In genomic region chr5:125149142-125149541, GRCm38 (mm10) we compare ENCODE assay signal across 8 mouse cellular contexts. TPM values are rescaled to one million over a fixed set of nuclear protein-coding genes. Genes with fewer than 3 reads are reported as not detected.
DNase-seq lines count a peak whose midpoint lies in the region; ATAC-seq and TF ChIP-seq lines count a peak whose summit lies in the region.

No protein-coding gene starts in this region.

- no peak for ATAC-seq in kidney, postnatal 0 days (replicated peaks; ENCODE audit: low FRiP score, low read depth)
- peak; percentile 19; the same call in 1 of the 2 replicates for ATAC-seq in forebrain, postnatal 0 days
- ATAC-seq in intestine, postnatal 0 days, result no peak
- no peak for ATAC-seq in neural tube, embryonic 12.5 days (ENCODE audit: low FRiP score, low read depth)

- no peaks in the 10 kb centered on the region for H3K9me3 ChIP-seq in kidney, postnatal 0 days (replicated peaks; ENCODE audit: low read length)
- no peaks in the 10 kb centered on the region for H3K9me3 ChIP-seq in forebrain, postnatal 0 days (ENCODE audit: low read length)
- no peaks in the 10 kb centered on the region for H3K9me3 ChIP-seq in intestine, postnatal 0 days (ENCODE audit: control insufficient read depth)
- H3K9me3 ChIP-seq in neural tube, embryonic 12.5 days, result no peaks in the 10 kb centered on the region

- no peaks in the 10 kb centered on the region for H3K36me3 ChIP-seq in kidney, postnatal 0 days (ENCODE audit: insufficient read depth, low read length)
- H3K36me3 ChIP-seq in forebrain, postnatal 0 days (ENCODE audit: insufficient read depth), result no peaks in the 10 kb centered on the region; the same call in 1 of the 2 replicates
- H3K36me3 ChIP-seq in intestine, postnatal 0 days (ENCODE audit: control insufficient read depth, insufficient read depth), result no peaks in the 10 kb centered on the region; the same call in 1 of the 2 replicates
- no peaks in the 10 kb centered on the region for H3K36me3 ChIP-seq in neural tube, embryonic 12.5 days

- H3K27ac ChIP-seq in kidney, postnatal 0 days, result no peak overlapping the region
- peak overlapping the region; percentile 62 for H3K27ac ChIP-seq in forebrain, postnatal 0 days (ENCODE audit: low read depth, low read length)
- 0 out of 2 replicates have a peak overlapping the region, but pooled peaks have one; percentile 29 for H3K27ac ChIP-seq in intestine, postnatal 0 days (ENCODE audit: low read depth, low read length)
- no peak overlapping the region for H3K27ac ChIP-seq in neural tube, embryonic 12.5 days

- TF ChIP-seq CTCF in kidney, postnatal 0 days (IDR thresholded peaks at IDR 0.05; ENCODE audit: low read depth), result no peak
- no peak for TF ChIP-seq CTCF in forebrain, postnatal 0 days (IDR thresholded peaks at IDR 0.05; ENCODE audit: low read depth)
- no peak for TF ChIP-seq CTCF in intestine, postnatal 0 days (IDR thresholded peaks at IDR 0.05; ENCODE audit: low read depth)

- H3K4me1 ChIP-seq in kidney, postnatal 0 days (replicated peaks; ENCODE audit: insufficient read depth, low read length), result peaks cover 44% of the 10 kb centered on the region
- peaks cover 29% of the 10 kb centered on the region for H3K4me1 ChIP-seq in forebrain, postnatal 0 days (ENCODE audit: insufficient read depth)
- H3K4me1 ChIP-seq in intestine, postnatal 0 days (replicated peaks; ENCODE audit: control insufficient read depth, insufficient read depth, low read length), result no peaks in the 10 kb centered on the region
- peaks cover 82% of the 10 kb centered on the region for H3K4me1 ChIP-seq in neural tube, embryonic 12.5 days

- H3K9ac ChIP-seq in kidney, postnatal 0 days (ENCODE audit: low read depth, low read length), result peak overlapping the region; percentile 5; the same call in 1 of the 2 replicates
- H3K9ac ChIP-seq in forebrain, postnatal 0 days, result no peak overlapping the region
- no peak overlapping the region for H3K9ac ChIP-seq in intestine, postnatal 0 days (ENCODE audit: low read depth, low read length)
- no peak overlapping the region for H3K9ac ChIP-seq in neural tube, embryonic 12.5 days

- no peak for DNase-seq in kidney, postnatal 0 days (ENCODE audit: low spot score)
- DNase-seq in kidney, postnatal 14 days, result no peak
- peak; percentile 63 for DNase-seq in forebrain, postnatal 0 days
- DNase-seq in adrenal gland, adult 2 months, result no peak
- no peak for DNase-seq in cerebellum, adult 9-11 months
- DNase-seq in thymus, postnatal 36 days, result no peak

- no peak overlapping the region for H3K4me2 ChIP-seq in kidney, postnatal 0 days (ENCODE audit: low read length)
- H3K4me2 ChIP-seq in forebrain, postnatal 0 days (ENCODE audit: low read depth), result no peak overlapping the region
- no peak overlapping the region for H3K4me2 ChIP-seq in intestine, postnatal 0 days (replicated peaks; ENCODE audit: low read depth)
- 0 out of 2 replicates have a peak overlapping the region, but pooled peaks have one; percentile 12 for H3K4me2 ChIP-seq in neural tube, embryonic 12.5 days (replicated peaks)

- no peak overlapping the region for H3K4me3 ChIP-seq in kidney, postnatal 0 days (replicated peaks; ENCODE audit: low read depth, low read length)
- H3K4me3 ChIP-seq in forebrain, postnatal 0 days (ENCODE audit: low read depth, low read length), result no peak overlapping the region
- H3K4me3 ChIP-seq in intestine, postnatal 0 days (ENCODE audit: low read depth, low read length), result no peak overlapping the region
- H3K4me3 ChIP-seq in neural tube, embryonic 12.5 days, result no peak overlapping the region

- no peaks in the 10 kb centered on the region for H3K27me3 ChIP-seq in kidney, postnatal 0 days (ENCODE audit: insufficient read depth, low read length)
- no peaks in the 10 kb centered on the region for H3K27me3 ChIP-seq in forebrain, postnatal 0 days (ENCODE audit: insufficient read depth, low read length)
- no peaks in the 10 kb centered on the region for H3K27me3 ChIP-seq in intestine, postnatal 0 days (replicated peaks; ENCODE audit: control insufficient read depth, insufficient read depth, low read length)
- H3K27me3 ChIP-seq in neural tube, embryonic 12.5 days (replicated peaks), result no peaks in the 10 kb centered on the region

- 69% methylated on average over 17 of the region's 17 CpGs for WGBS in kidney, postnatal 0 days
- 27% methylated on average over 17 of the region's 17 CpGs for WGBS in forebrain, postnatal 0 days
- WGBS in intestine, postnatal 0 days, result 77% methylated on average over 17 of the region's 17 CpGs
- 66% methylated on average over 17 of the region's 17 CpGs for WGBS in neural tube, embryonic 12.5 days

RNA-seq across cellular contexts. Expression of gene Ncor2, which starts 29.9 kb away (rescaled TPM):
- polyA plus RNA-seq in kidney, postnatal 0 days (2015; fragmentation: Nextera tagmentation; extraction: Ambion mirVana), result 14.6 and 15.5 TPM in 2 replicates
- 12.7 and 13.4 TPM in 2 replicates for total RNA-seq in forebrain, postnatal 0 days (2014; rRNA removed)
- 11.6 and 16.8 TPM in 2 replicates for polyA plus RNA-seq in forebrain, postnatal 0 days (2015; fragmentation: Nextera tagmentation; extraction: Ambion mirVana)
- 7.1 and 7.6 TPM in 2 replicates for polyA plus RNA-seq in intestine, postnatal 0 days (2015; fragmentation: Nextera tagmentation; extraction: Ambion mirVana)
- polyA plus RNA-seq in neural tube, embryonic 12.5 days (2016; fragmentation: Nextera tagmentation; extraction: Ambion mirVana), result 36.0 and 36.9 TPM in 2 replicates
- total RNA-seq in adrenal gland, adult 2 months (2021), result 100 to 1,000 TPM; 149 to 340 TPM
- polyA plus RNA-seq in adrenal gland, adult 2 months (2012; rRNA removed), result 183 and 229 TPM in 2 replicates

Comparison
In these comparisons a context has a peak if more than half of its experiments do, and no peak if none do; other contexts are left out.
1. H3K27ac ChIP-seq: peak in forebrain, postnatal 0 days (single experiment) and intestine, postnatal 0 days (single experiment); none in kidney, postnatal 0 days (single experiment) and neural tube, embryonic 12.5 days (single experiment).